Mouse (Mus musculus): ENCODE measurements around the gene Brinp1.

The Brinp1 gene

DNA sequence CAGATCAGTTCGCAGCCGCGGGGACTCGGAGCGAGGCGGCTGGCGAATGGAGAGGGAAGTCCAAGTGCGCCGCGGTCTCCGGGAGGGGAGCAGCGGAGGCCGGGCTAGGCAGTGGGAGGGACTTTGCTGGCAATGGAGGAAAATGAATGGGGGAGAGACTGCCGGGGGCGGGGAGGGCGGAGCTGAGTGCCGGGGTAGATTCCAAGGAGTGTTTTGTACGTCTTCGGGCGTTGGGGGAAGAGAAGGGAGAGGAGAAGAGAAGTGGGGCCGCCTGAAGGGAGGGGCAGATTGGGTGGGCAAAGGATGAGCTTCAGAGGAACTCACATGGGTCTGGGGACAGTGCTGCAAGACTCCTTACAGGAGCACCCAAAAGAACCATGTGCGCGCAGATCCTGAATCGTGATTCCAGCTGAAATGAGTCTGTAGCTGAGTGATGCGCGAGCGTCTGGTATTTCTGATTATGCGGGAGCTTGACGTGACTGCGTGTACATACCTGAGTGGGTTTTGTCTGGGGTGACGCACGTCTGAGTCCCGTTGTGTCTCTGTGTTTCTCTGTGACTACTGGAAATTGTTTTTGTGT is at the start of gene Brinp1:
TSS of gene Brinp1 (minus strand) at position 76 of the 580 bp plus-strand sequence.
- no peak for DNase-seq (ENCODE audit: extremely low read depth, low read depth, low spot score)

DNA sequence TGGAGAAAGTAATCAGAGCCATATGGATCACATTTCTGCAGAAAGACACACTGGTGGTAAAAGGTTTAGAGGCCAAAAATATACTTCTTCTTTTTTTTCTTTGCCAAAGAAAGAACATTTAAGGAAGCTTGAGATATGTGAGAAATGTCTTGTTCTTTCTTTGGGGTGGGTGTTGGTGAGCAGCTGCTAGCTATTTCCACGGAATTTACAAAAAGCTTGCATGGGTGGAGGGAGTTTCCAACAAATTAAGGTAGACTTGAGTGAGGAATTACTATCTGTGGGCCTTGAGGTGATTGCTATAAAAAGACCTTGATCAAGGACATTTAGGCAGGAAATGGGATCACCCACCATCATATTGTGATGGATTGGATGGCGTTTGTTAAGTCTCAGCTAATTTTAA is 3.1 kb upstream of the Brinp1 start:
- no peak for DNase-seq (ENCODE audit: extremely low read depth, low read depth, low spot score)

DNA sequence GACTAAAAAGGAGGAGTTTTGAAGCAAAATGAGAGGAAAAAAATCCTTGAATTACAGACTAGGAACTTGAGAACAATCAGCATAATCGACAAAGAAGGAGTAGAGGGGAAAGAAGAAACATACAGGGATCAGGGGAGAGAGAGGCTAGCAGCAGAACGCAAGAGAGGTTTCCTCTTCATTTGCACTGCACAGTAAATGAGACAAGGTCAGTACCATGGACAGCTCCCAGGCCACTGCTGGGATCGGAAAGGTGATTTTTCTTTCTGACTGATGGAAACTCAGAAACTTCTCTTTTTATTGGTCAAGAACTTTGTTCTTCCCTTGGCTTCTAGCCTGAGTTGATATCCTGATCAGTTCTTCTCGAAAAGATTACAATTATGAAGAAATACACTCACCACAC is 1.4 kb upstream of the Brinp1 start:
- no peak for DNase-seq (ENCODE audit: extremely low read depth, low read depth, low spot score)

DNA sequence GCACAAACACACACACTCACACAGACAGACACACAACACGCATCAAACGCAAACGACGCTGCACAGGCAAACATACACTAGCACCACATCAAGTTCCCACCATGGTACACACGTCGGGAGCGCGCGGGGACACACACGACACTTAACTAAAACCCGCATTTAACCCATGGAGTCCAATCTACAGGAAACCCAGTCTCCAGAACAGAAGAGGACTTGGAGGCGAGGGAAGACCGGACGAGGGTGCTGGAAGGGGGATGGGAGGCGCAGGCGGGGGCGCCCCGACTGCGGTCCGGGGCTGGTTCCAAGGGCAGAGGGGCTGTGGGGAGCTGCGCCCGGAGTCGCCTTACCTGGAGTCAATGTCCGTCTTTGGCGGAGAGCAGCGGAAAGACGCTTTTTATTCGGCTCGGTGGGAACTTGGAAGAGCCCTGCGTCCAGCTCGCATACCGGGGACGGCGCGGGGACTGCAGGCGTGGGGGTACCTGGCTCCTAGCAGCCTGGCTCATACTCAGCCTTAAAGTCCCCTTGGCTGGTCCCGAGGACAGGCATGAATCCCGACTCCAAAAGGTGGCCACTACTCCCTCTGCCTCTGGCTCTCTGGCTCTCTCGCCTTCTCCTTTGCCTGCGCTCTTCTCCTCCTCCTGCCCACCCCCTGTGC is 403 bp downstream of the Brinp1 start:
- DNase-seq (ENCODE audit: extremely low read depth, low read depth, low spot score): no peak

DNA sequence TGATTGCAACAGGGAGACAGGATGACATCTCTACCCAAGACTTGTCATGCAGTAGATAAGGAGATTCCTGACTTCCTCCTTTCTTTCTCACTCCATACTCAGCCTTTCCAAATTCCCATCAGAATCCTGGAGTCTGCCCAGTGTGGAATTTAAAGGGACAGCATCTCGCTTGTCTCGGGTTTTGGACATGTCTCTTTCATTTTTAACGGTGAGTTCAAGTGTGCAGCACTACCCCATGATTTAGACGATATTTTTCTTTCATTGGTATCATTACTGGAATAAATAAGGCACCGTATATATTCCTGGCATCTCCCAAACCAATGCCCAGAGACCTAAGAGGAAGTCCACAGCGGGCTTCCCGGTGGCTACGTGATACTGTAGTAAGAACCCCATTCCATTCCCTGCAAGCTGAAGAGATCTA is 1.1 kb downstream of the Brinp1 start:
- DNase-seq (ENCODE audit: extremely low read depth, low read depth, low spot score): no peak

DNA sequence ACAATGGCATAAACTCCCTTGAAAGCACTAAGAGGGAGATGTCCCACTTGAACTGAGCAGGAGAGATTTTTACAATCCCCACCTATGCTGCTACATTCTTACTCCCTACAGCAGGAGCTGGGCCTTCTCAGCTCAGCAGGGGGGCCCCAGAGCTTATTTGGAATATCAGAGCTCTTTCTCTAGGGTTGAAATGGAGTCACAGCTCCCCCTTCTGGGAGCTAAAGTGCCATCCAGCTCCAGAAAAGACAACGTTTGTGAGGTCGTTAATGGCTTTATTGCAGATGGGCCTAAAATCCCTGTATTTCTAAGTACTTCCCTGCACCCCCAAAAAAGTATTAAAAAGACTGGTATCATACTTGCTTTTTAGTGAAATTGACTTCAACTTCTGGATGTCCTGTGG is 3.6 kb downstream of the Brinp1 start:
- DNase-seq (ENCODE audit: extremely low read depth, low read depth, low spot score): no peak

DNA sequence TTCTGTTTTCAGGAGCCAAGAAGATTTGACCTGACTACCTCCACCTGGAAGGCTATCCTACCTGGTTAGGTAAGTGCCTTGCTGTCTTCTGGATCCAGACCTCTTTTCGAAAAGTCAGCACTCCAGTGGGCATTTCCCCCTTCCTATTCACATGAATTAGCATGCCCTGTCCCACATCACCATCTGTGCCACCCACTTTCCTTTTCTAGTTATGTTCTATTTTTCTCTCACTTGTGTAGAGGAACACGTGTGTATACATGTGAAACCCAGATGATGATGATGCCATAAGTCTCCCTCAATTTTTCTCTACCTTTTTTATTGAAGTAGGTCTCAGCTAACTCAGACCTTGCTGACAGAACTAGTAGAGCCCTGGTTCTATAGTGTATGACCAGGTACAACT is 11.3 kb downstream of the Brinp1 start:
- DNase-seq (ENCODE audit: extremely low read depth, low read depth, low spot score): no peak

DNA sequence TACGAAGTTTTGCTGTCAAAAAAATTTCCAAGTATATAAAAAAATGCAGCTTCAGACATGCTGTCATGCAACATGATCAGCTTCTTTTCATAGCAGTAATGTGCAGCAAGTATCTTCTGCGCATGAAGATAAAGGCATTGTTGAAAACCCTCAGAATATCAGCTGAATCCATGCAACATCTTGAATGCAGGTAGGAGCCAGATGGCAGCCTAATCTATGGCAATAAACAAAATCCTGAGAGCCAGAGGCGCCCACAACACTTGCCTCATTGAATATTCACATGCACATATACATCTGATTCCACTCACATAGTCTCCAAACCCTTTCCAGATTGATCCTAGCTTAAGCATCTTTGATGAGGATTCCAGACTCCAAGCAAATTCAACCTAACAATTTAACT is 24.2 kb downstream of the Brinp1 start:
- no peak for DNase-seq (ENCODE audit: extremely low read depth, low read depth, low spot score)

DNA sequence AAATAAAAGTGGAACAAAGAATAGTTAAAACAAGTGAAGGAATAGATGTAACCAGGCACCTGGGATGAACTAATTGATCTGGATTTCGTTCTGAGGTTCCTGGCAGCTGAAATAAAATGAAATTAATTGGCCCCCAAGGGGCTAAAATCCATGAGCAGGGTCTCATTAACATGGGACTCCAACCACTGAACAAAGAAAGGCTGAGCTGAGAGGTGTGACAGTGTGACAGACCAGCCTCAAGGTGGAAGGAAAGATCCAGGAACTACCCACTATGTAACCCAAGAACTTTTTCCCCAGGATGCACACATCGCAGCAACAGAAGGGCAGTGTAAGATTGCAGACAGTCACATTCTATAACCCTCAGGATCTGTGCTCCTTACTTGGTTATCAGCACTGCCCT is 28.1 kb downstream of the Brinp1 start:
- no peak for DNase-seq (ENCODE audit: extremely low read depth, low read depth, low spot score)

DNA sequence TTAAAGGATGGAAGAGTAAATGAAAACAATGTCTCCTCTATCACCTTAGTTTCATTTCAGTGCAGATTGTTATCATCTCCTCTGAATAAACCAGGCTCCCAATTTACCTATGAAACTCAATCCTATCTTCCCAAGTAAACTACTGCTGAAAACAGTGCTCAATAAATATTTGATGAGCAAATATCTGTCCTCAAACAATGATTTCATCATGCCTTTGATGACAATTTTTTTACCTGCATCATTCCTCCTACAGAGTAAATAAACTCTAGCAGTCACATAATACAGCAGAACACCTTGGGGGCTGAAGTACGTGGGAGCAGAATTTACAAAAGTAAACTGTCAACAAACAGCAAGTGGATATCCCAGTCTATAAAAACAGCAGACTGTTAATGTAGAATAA is 31.3 kb downstream of the Brinp1 start:
- DNase-seq (ENCODE audit: extremely low read depth, low read depth, low spot score): no peak

DNA sequence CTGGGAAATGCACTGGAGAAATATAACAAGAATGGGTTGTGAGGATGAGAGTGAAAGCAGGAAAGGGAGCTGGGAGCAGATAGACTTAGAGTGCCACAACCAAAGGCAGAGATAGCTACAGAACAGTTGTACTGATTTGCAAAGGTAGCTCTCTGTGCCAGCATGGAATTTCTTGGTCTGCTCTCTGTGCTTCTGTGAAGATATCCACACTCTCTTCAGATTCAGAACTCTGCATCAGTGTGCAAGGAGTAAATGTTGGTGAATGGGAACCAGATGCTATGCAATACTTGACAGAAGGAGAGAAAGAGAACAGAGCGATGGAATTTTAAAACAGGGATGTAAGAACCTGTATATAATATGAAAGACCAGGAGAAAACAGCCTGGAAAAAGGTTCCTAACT is 31.7 kb downstream of the Brinp1 start:
- DNase-seq (ENCODE audit: extremely low read depth, low read depth, low spot score): no peak

DNA sequence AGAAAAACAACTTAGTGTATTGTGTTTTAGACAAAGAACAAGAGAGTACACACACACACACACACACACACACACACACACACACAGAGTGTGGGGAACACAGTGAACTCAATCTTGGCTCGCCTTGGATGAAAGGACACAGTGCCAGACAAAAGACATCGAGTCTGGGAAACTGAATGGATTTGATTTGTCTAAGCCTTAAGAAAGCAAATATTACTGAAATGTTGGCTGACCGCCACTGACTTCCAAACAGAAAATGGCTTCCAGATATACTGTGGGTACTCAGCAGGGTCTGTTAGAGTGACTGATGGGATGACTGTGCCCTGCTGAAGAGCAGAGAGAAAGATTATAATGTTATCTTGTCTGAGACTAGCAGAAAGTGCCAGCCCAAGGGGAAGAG is 34.1 kb downstream of the Brinp1 start:
- DNase-seq (ENCODE audit: extremely low read depth, low read depth, low spot score): no peak

DNA sequence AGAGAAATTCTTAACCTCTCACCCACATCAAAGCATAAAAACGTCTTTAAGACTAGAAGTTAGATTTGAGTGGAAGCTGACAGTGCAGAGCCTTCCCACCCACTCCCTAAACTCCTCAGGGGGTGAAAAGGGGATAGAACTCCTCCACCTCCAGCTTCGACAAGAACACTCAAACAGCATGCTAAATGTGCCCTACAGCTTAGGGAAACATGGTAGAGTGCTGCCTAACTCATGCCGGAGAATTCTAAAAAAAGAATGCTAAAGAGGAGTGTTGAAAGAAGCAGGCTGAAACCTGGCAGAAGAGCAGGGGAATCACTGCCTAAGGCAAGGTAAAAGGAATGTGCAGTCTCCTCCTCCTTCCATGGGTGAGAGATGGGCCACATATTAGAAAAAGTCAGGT is 43.3 kb downstream of the Brinp1 start:
- DNase-seq (ENCODE audit: extremely low read depth, low read depth, low spot score): no peak

DNA sequence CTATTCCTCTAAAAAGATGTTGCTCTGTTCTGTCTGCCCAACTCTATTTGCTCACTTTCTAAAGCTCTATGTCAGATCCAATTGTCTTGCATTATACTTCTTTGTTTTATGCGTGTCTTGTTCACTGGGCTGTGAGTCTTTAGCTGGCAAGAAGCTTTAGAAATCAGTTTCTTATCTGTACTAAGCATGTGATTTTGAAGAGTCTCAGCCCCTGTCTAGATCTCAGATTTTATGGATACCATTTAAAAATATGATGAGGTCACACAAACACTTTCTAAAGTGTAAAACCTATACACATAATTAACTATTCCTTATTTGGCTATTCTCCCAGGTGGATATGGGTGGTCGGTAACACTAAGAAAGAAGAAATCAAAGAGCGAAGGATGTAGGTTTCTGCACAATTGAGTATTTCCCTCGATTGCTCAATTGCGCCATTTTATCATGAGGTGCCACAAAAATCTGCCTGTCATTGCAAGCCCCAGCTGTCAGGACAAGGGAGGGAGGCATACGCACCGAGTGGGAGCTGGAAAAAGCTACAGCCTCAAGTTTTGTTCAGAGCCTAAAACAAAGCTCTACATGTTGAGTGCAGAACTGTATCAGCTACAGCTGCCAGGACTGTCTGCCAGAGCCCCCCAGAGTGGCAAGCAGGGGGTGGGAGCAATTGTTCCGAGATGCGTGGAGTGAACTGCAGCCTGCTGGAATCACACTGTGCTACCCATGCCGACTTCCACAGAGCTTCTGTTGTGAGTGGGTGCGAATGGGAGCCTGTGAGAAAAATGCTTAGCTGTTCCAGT is 47.6 kb downstream of the Brinp1 start:
- DNase-seq (ENCODE audit: extremely low read depth, low read depth, low spot score): no peak

DNA sequence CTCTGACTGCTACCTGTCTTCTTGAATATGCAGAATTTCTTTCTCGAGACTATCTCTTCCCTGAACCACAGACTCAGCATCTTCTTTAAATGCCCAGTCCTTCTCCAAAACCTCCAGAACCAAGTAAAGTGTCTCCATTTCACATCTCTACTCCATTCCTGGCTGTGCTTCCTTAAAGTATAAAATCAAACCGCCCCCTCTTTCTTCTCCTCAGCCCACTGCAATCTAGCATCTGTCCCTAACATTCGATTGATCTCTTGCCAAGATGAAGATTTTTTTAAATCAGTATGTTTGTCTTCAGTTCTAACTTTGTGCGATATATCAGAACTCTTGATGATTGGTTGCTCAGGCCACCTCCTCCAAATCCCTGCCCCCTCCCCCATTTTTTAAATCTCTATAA is 63.7 kb downstream of the Brinp1 start:
- no peak for DNase-seq (ENCODE audit: extremely low read depth, low read depth, low spot score)

DNA sequence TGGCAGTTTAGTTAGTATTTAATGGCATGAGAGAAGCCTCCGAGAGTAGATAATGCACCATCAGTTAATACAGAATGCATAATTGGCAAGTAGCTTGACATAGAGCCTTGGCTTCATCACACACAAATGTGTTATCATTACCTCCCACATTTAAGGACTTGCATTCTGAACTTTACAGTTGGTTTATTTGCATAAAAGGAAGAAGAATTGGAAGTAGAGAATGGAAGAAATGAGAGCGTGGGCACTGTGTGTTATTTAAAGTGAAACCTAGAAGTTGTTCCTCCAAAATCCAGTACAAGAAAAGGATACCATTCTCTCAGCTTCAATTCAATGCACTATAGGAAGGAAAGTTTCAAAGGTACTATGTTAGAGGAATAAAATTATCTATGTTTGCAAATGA is 67.9 kb downstream of the Brinp1 start:
- DNase-seq (ENCODE audit: extremely low read depth, low read depth, low spot score): no peak

DNA sequence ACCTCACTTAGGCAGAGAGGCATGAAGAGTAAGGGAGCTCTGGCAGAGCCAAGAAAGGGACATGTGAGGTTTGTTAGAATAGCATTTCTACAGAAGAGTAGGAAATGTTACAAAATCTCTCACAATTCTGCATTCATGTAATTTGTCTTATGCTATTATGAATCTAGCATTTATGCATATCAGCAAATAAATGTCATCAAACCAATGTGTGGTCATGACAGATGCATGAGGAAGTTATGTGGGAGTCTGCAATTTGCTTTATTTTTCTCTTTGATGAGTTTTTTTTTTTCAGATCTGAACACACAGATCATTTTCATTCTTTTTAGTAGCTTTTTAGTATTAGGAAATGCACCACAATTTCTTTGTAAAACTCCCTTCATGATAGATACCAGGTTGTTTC is 82.2 kb downstream of the Brinp1 start:
- DNase-seq (ENCODE audit: extremely low read depth, low read depth, low spot score): no peak

DNA sequence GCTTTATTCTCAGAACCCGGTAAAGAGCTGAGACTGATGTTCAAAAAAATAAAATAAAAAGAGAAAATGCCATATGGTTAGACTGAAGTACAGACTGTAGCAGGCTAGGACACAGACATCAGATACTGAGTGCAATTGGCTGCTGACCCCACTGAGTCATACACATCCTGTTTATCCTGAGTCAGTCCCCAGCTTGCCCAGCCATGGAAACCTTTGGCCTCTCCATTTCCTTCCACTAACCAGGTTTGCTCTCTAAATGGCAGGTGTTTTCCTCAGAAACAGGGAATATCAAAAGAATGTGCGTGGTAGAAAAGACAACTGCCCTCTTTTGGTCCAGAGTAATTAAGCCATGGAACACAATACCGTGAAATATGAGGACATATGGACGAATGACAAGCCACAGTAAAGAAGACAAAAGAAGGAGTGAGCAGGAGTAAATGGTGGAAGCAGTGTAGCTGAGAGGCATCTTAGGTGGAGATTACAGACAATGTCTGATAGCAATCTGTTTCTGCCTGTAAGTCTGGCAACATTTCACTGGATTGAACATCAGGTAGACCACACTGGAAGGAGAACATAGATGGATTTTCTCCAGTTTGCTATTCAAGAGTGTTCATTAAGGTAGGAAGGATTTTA is 88.9 kb downstream of the Brinp1 start:
- DNase-seq (ENCODE audit: extremely low read depth, low read depth, low spot score): no peak

DNA sequence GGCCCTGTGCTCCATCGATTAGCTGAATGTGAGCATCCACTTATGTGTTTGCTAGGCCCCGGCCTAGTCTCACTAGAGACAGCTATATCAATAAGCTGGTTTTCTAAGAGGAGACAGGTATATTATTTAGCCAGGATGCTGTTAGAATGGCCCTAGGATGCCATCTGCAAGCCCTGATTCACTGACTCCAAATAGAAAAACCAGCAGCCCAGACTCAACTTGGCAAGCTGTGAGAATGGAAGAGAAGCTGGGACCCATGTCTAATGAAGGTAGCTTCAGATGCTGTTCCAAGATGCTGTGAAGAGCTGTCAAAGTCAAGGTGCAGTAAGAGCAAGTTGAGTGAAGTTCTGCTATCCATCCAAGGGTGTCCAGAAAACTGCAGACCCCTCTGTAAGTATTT is 89.5 kb downstream of the Brinp1 start:
- DNase-seq (ENCODE audit: extremely low read depth, low read depth, low spot score): no peak

DNA sequence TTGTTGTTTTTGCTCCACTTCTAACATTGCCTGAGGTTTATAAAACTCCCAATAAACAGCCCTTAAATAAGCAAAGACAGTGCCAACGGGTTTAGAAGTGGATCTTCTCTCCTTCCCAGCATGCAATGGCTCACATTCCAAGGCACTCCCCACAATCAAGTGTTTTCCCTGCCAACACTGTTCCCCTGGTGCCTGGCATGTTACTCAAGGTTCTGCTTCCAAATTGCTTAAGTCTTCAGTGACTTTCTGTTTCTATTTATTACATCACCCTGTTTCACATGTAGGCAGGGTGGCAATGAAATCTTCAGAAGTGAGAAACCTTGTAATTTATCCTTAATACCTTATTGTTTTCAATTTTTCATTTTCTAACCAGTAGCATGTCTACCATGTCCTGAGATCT is 97.3 kb downstream of the Brinp1 start:
- no peak for DNase-seq (ENCODE audit: extremely low read depth, low read depth, low spot score)

DNA sequence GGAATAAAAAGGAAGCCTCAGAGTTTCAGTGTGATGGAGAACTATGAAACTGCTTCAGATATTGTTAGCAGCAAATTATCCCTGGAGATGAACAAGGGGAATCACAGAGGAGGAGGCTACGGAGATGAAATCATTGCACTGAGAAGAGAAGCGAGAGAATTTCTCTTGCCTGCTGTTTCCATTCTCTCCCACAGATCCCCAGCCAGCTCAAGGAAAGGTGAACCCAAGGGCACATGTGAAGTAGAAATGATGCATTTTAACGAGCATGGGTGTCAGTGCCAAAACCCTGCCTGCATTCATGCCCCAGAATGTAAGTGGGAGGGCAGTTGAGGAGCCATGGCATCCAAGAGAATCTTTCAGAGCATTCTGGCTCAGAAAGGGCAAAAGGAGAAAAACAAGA is 104.5 kb downstream of the Brinp1 start:
- DNase-seq (ENCODE audit: extremely low read depth, low read depth, low spot score): no peak

DNA sequence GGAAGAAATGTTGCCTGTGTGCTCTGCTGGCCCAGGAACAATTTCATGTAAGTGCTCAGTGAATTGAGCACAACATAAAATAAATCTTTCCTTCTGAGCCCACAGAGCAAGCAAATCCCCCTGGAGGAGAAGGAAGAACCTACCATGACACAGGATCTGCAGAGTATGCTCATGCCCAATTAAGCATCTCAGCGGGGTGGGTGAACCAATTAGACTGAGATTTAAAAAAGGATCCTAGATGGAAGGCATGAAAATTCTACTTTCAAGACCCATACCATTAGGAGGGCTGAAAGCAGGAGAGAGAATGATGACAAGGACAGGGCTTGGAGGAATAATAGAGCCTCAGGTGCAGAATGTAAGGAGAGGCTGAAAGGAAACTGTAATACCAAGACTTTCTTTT is 107.2 kb downstream of the Brinp1 start:
- no peak for DNase-seq (ENCODE audit: extremely low read depth, low read depth, low spot score)
